Mouse (Mus musculus) liver, embryonic 14.5 days (tissue): ENCODE data around the gene Gm14409. TPM values are rescaled to one million over a fixed set of nuclear protein-coding genes. Genes with fewer than 3 reads are reported as not detected.
"Not testable (repeated sequence)": the region's sequence is repeated elsewhere in the genome, so short reads cannot be mapped to it uniquely, and the experiment has no call there.

ENCODE experiments used
- ATAC-seq: fragments of 200-750 bp; cut with Nextera tagmentation; 2 replicates; pipeline ENCODE4 v1.8.0; 2017; ENCODE audit warnings: moderate number of reproducible peaks, mild to moderate bottlenecking, moderate library complexity; ENCODE audit not compliant: insufficient read depth
- DNase-seq, 3 experiments: peaks; one replicate each; pipeline ENCODE4 v3.0.0-alpha.2; 2012 to 2013; ENCODE audit warnings: low read depth in 3 of 3, low spot score in 3 of 3
- H3K27ac ChIP-seq: fragments of 300-500 bp; sonication (generic); 2 replicates; pipeline ENCODE4 v1.5.1; 2014; ENCODE audit warnings: moderate library complexity, mild to moderate bottlenecking, control low read depth, inconsistent platforms
- H3K27me3 ChIP-seq: fragments of 300-500 bp; sonication (generic); 2 replicates; pipeline ENCODE4 v1.6.1; 2014; ENCODE audit warnings: mild to moderate bottlenecking, low read length, moderate library complexity; ENCODE audit not compliant: control insufficient read depth, insufficient read depth
- H3K36me3 ChIP-seq: fragments of 300-500 bp; sonication (generic); replicated peaks from 2 replicates; pipeline ENCODE4 v1.6.1; 2014; ENCODE audit warnings: low read depth; ENCODE audit not compliant: control insufficient read depth, insufficient read depth
- H3K4me1 ChIP-seq, 2 experiments: fragments of 200-500 bp in 1 of 2; fragments of 300-500 bp in 1 of 2; sonication (generic) in 1 of 2; replicated peaks; 2 replicates each; pipeline ENCODE4 v1.6.1; 2012 to 2014; ENCODE audit warnings: antibody characterized with exemption in 1 of 2, inconsistent platforms in 1 of 2, low read length in 1 of 2; ENCODE audit not compliant: control insufficient read depth in 2 of 2, insufficient read depth in 2 of 2
- H3K4me2 ChIP-seq: fragments of 300-500 bp; sonication (generic); 2 replicates; pipeline ENCODE4 v1.6.1; 2014; ENCODE audit warnings: low read depth, mild to moderate bottlenecking, control low read depth, moderate library complexity
- H3K4me3 ChIP-seq, 2 experiments: fragments of 200-500 bp in 1 of 2; fragments of 300-500 bp in 1 of 2; sonication (generic) in 1 of 2; 2 replicates each; pipeline ENCODE4 v1.5.1; 2012 to 2014; ENCODE audit warnings: low read depth in 2 of 2, low read length in 2 of 2, mild to moderate bottlenecking in 2 of 2, control low read depth in 1 of 2, inconsistent platforms in 1 of 2, moderate library complexity in 1 of 2; ENCODE audit not compliant: insufficient read depth in 1 of 2
- H3K9ac ChIP-seq: fragments of 300-500 bp; sonication (generic); replicated peaks from 2 replicates; pipeline ENCODE4 v1.6.1; 2014; ENCODE audit warnings: mild to moderate bottlenecking, control low read depth, moderate library complexity
- H3K9me3 ChIP-seq: fragments of 300-500 bp; sonication (generic); 2 replicates; pipeline ENCODE4 v1.6.1; 2016; ENCODE audit warnings: low read length, mixed read lengths; ENCODE audit not compliant: control insufficient read depth
- WGBS: fragments of 180-500 bp; shearing (Covaris S2); extraction: QIAGEN DNeasy Blood & Tissue Kit; methylation state at CpG from one replicate; pipeline ENCODE4 v1.1.7; 2014; ENCODE audit not compliant: insufficient replicate concordance; 5-methylcytosine and 5-hydroxymethylcytosine counted together
- polyA plus RNA-seq, 2 experiments: library from polyadenylated mRNA; depleted of rRNA in 1 of 2; stranded (reverse) in 1 of 2; unstranded in 1 of 2; fragments of >200 nt; fragmentation: Nextera tagmentation in 1 of 2; extraction: Ambion mirVana in 1 of 2; gene quantifications; 2 replicates each; pipeline versions ENCODE4 v1.2.1 to v1.2.3; 2012 to 2014

Gm14409 gene
- polyA plus RNA-seq (2012; rRNA removed) (not detected in 2 replicates), polyA plus RNA-seq (2014; fragmentation: Nextera tagmentation; extraction: Ambion mirVana) (not detected in 2 replicates)

DNA sequence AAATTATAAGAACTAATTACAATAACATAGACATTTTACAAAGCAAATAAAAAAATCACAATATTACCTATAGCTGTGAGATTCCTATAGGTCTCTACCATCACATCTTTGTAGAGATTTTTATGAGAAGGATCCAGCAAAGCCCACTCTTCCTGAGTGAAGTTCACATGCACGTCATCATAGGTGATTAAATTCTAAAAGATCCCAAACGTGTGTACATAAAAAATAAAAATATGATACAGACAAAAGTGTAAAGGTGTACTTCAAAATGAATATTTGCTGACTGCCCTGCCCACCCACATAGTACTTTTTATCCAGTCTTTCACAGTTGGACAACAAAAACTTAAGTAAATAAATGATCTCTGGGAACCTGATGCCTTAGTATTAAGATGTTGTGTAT lies at the start of gene Gm14409:
TSS of gene Gm14409 (minus strand) at position 101 of the 400 bp plus-strand sequence.
- not testable (repeated sequence) for DNase-seq, ATAC-seq, H3K4me2 ChIP-seq, H3K36me3 ChIP-seq, H3K9me3 ChIP-seq, H3K4me3 ChIP-seq, H3K27ac ChIP-seq, H3K9ac ChIP-seq, H3K4me1 ChIP-seq, H3K27me3 ChIP-seq
- no CpG with 5 or more reads among the region's 2 CpGs for WGBS

DNA sequence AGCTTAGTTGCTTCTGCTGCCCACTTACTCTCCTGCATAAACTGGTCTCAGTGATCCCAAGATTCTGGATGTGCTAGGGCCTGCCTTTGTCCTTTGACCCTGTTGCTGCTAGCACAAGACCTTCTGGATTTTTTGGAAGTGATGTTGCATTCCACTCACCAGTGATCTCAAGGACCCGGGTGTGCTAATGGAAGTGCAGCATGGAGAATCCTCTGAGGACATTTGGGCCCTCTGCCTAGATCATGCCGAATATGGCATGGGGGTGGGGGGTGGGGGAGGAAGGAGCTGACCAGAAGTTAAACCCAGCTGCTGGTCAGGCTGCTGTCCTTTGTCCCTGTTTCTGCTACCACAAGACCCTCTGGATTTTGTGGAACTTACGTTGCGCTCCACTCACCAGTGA lies 42.8 kb upstream of the Gm14409 start:
- not testable (repeated sequence) for H3K4me1 ChIP-seq, H3K9ac ChIP-seq

DNA sequence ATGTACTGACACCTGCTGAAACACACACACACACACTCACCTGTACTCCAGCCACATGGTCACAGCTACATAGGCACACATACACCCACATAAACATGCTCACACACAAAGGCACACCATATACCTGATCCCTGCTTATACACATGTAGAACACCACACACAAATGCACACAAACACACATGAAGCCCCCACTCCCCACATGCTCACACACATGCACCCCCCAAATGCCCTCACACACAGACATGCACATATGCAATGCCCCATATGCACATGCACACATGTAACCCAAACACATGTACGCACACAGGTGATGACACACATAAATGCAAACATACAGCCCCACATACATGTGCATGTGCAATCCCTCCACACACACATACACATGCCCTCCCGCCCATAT lies 38.1 kb upstream of the Gm14409 start:
- not testable (repeated sequence) for H3K36me3 ChIP-seq, H3K27ac ChIP-seq, ATAC-seq, H3K27me3 ChIP-seq, DNase-seq, H3K9me3 ChIP-seq, H3K4me1 ChIP-seq, H3K4me2 ChIP-seq, H3K4me3 ChIP-seq, H3K9ac ChIP-seq
- WGBS: no CpG with 5 or more reads among the region's 2 CpGs

More for the DNA sequence above, 42.8 kb upstream of the Gm14409 start:
- H3K4me2 ChIP-seq, ATAC-seq, H3K4me3 ChIP-seq, H3K27me3 ChIP-seq, DNase-seq, H3K36me3 ChIP-seq, H3K27ac ChIP-seq, H3K9me3 ChIP-seq: not testable (repeated sequence)
- WGBS: 71% methylated on average over 4 of the region's 4 CpGs

DNA sequence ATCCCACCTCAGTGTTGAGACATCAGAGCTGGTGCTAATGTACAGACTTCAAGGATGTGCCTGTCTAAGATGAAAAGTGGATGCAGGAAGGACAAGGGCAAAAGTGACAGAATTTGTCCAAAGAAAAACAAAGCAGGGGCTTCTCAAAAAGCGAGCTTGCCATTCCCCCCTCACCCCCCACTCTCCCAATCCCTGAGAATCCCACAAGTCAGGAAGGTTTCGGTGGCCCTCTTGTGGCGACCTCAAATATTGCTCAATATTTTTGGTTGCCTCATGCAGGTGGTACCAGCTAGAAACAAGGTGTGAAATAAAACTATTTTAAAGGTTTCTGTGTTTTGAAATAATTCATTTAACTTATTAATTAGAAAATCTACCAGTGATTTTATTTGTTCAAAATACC lies 16.9 kb upstream of the Gm14409 start:
- not testable (repeated sequence) for DNase-seq, H3K27ac ChIP-seq, H3K4me2 ChIP-seq, H3K4me3 ChIP-seq, H3K9ac ChIP-seq, H3K4me1 ChIP-seq, H3K27me3 ChIP-seq, H3K9me3 ChIP-seq, H3K36me3 ChIP-seq, ATAC-seq
- WGBS: 11% methylated on average over 3 of the region's 3 CpGs

DNA sequence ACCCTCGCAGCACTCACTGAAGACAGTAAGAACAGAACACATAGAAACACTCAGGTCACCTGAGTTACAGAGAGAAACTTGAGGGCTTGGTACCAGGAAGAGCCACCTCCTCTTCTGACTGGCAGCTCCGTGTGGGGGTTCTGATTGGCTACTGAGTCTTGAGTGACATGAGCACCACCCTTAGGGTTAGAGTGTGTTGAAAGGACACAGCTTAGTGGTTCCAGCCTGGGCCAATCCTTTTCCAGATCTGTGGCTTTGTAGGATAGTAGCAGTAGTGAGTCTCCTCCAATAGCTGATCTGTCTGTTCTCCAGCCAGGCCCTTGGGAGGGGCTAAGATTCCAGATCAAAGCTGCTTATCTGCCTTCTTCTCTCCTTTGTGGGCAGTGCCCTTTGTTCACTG lies 10.9 kb upstream of the Gm14409 start:
- H3K27ac ChIP-seq, H3K27me3 ChIP-seq, H3K36me3 ChIP-seq, DNase-seq, H3K9ac ChIP-seq, H3K9me3 ChIP-seq, H3K4me3 ChIP-seq, H3K4me2 ChIP-seq, ATAC-seq, H3K4me1 ChIP-seq: not testable (repeated sequence)
- WGBS: 39% methylated on average over 2 of the region's 2 CpGs

DNA sequence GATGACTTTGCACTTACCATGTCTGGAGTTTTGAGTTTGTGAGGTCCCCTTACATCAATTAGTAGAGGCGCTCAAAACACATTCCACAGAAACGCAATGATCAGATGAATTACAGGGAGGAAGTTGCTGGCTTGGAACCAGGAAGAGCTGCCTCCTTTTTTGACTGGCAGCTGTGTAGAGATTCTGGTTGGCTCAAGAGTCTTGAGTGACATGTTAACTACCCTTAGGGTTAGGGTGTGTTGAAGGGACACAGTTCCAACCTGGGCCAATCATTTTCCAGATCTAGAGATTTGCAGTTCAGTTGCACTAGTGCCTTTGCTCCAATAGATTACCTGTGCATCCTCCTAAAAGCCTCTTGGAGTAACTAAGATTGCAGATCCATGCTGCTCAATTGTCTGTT lies 5.4 kb upstream of the Gm14409 start:
- 79% methylated on average over 2 of the region's 2 CpGs for WGBS

DNA sequence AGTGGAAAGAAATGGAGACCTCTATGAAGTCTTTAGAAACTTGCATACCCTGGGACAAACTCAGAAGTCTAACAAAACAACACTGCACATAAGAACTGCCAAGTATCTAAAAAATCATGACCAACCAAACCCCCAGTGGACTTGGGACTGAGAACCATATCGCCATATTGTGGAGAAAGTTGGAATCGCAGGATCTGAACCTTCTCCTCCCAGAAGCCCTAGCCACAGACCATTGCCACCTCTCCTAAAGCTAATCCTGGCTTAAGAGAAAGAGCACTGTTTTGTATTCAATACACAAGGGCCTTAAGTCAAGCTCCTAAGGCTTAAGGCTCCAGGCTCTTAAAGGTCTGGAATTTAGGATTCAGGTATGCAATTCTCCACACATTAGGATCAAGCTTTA lies 19.4 kb downstream of the Gm14409 start:
- not testable (repeated sequence) for DNase-seq, H3K4me2 ChIP-seq, H3K27me3 ChIP-seq, ATAC-seq, H3K9me3 ChIP-seq, H3K4me1 ChIP-seq, H3K27ac ChIP-seq, H3K36me3 ChIP-seq, H3K9ac ChIP-seq, H3K4me3 ChIP-seq
- 55% methylated on average over 2 of the region's 2 CpGs for WGBS

More for the DNA sequence above, 5.4 kb upstream of the Gm14409 start:
- H3K9me3 ChIP-seq, DNase-seq, ATAC-seq, H3K36me3 ChIP-seq, H3K27me3 ChIP-seq, H3K4me2 ChIP-seq, H3K27ac ChIP-seq, H3K9ac ChIP-seq, H3K4me3 ChIP-seq, H3K4me1 ChIP-seq: not testable (repeated sequence)

DNA sequence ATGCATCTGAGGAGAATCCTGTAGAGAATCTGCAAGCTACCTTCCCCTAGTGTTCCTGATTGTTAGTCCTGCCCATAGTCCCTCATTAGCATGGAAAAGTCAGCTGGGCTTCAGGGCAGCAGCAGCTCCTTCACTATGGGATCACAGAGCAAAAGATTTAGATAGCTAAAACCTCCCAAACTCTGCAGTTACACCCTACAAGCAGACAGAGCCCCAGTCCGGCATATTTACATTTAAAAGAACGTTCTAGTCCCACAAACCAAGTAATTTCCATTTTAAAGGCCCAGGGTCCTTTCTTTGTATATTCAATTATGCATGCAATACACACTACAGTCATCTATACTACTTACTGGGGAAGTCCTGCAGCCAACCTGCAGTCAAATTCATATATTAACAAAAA lies 36.4 kb downstream of the Gm14409 start:
- not testable (repeated sequence) for H3K4me2 ChIP-seq, H3K4me3 ChIP-seq, H3K27me3 ChIP-seq, H3K4me1 ChIP-seq, DNase-seq, H3K9me3 ChIP-seq, ATAC-seq, H3K9ac ChIP-seq, H3K36me3 ChIP-seq, H3K27ac ChIP-seq
- whole genome bisulfite sequencing: 37% methylated on average over 2 of the region's 2 CpGs
